Mouse (Mus musculus): ENCODE measurements around the gene Selenoh.

DNA sequence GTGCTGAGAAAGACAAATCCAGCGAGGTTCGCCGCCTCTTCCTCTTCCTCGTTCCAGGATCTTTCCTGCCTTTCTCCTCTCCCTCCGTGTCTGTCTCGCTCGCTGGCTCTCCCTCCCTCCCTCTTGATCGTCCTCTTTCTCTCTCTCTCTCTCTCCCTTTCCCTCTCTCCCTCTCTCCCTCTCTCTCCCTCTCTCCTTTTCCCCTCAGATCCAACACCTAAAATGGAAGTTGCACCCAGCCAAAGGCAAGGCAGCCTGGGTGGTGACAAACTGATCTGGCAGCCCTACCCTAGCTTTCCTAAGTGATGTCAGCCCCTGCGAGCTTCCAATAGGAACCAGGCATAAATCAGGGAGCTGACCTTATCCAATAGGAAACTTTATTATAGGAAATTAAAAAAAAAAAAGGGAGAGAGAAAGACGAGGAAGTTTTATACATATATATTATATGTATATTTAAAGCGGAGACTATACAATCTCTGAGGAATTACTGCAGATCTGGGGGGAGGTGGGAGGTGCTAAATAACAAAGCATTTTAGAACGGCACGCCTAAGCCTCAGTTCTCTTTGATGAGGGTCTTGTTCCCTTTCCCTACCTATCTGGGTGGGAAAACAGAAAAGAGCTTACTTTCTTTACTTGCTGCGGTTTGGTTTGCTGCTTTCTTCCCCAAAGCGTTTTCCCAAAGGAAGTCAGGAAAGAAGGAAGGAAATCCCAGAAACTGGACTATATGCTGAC is 19.9 kb downstream of the Selenoh start, which contains the start of gene Ctnnd1:
- TF ChIP-seq TAL1 (IDR thresholded peaks at IDR 0.05; ENCODE audit: low read length) (no peak), GATA1 (IDR thresholded peaks at IDR 0.05; ENCODE audit: low read length) (no peak)

All from erythroblast, embryonic 14.5 days (primary cell).